Mouse (Mus musculus) hindbrain, embryonic 15.5 days (tissue): ENCODE results near the gene Flrt2. TPM values are rescaled to one million over a fixed set of nuclear protein-coding genes. Genes with fewer than 3 reads are reported as not detected.

ENCODE experiments used
- ATAC-seq: fragments of 200-750 bp; cut with Nextera tagmentation; 2 replicates; pipeline ENCODE4 v1.8.0; 2017; ENCODE audit warnings: low read depth, moderate number of reproducible peaks, moderate TSS enrichment; ENCODE audit not compliant: low FRiP score
- H3K27ac ChIP-seq: fragments of 300-500 bp; sonication (generic); replicated peaks from 2 replicates; pipeline ENCODE4 v1.5.1; 2015; ENCODE audit warnings: mild to moderate bottlenecking, inconsistent platforms
- H3K27me3 ChIP-seq: fragments of 300-500 bp; sonication (generic); 2 replicates; pipeline ENCODE4 v1.6.1; 2015; ENCODE audit warnings: control low read depth, inconsistent platforms
- H3K36me3 ChIP-seq: fragments of 300-500 bp; sonication (generic); 2 replicates; pipeline ENCODE4 v1.6.1; 2015; ENCODE audit warnings: control low read depth, inconsistent platforms
- H3K4me1 ChIP-seq: fragments of 300-500 bp; sonication (generic); replicated peaks from 2 replicates; pipeline ENCODE4 v1.6.1; 2015; ENCODE audit warnings: control low read depth, inconsistent platforms
- H3K4me2 ChIP-seq: fragments of 300-500 bp; sonication (generic); 2 replicates; pipeline ENCODE4 v1.6.1; 2015; ENCODE audit warnings: moderate library complexity, mild to moderate bottlenecking, inconsistent platforms
- H3K4me3 ChIP-seq: fragments of 300-500 bp; sonication (generic); 2 replicates; pipeline ENCODE4 v1.5.1; 2015; ENCODE audit warnings: mild to moderate bottlenecking, inconsistent platforms
- H3K9ac ChIP-seq: fragments of 300-500 bp; sonication (generic); 2 replicates; pipeline ENCODE4 v1.6.1; 2015; ENCODE audit warnings: inconsistent platforms
- H3K9me3 ChIP-seq: fragments of 300-500 bp; sonication (generic); 2 replicates; pipeline ENCODE4 v1.6.1; 2016; ENCODE audit warnings: control low read depth, inconsistent platforms
- WGBS: fragments of 180-500 bp; shearing (Covaris S2); methylation state at CpG from one replicate; pipeline ENCODE4 v1.1.7; 2015; 5-methylcytosine and 5-hydroxymethylcytosine counted together
- polyA plus RNA-seq: library from polyadenylated mRNA; unstranded; fragments of >200 nt; fragmentation: Nextera tagmentation; extraction: Ambion mirVana; gene quantifications from 2 replicates; pipeline ENCODE4 v1.2.1, GENCODE M21; 2015

Gene Flrt2
- polyA plus RNA-seq, 1 experiment from 2014 or later = 26.9 TPM

DNA sequence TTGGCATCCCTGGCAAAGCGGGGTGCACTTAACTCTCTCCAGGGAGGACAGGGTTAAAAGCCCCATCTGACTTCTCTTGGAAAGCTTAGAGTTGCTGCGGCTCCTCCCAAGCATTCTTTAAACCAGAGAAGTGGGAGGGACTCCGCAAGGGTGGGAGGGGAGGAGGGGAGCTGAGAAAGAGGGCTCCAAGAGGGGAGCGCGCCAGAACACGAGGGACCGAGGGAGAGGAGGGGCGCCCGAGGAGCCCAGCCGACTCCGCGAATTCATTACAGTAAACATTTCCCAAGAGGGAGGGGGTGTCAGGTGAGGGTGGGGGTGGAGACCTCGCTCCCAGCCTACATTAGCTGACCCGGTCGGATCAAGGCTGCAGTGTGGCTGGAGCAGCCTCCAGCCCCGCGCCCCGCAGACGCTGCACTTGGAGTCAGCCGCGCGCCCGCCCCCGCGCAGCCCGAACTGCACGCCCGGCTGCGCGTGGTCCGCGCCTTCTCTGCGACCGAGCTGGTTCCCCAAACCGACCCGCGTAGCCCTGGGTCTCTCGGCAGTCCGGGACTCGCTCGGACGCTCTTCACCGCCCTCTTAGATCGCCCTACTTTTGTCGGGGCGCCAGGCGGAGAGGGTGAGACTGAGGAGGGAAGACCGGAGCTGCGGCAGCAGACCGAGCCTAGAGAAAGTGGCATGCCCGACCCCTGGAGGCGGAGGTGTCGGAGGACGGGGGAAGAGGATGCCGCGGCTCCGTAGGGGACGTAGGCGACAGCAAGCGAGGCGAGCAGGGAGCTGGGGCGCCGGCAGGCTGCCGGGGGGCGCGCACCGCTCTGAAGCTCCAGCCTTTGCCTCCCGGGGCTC, 3.2 kb downstream of the Flrt2 start:
- Histone ChIP-seq H3K4me3 (peak overlapping the region; percentile 91), H3K4me2 (peak overlapping the region; percentile 71), H3K27me3 (no peaks in the 10 kb centered on the region), H3K4me1 (peaks cover 26% of the 10 kb centered on the region), H3K9me3 (no peaks in the 10 kb centered on the region), H3K9ac (peak overlapping the region; percentile 75), H3K27ac (peak overlapping the region; percentile 93), H3K36me3 (no peaks in the 10 kb centered on the region)
- ATAC-seq = peak; percentile 91
- under 1% methylated on average over 64 of the region's 68 CpGs for WGBS

DNA sequence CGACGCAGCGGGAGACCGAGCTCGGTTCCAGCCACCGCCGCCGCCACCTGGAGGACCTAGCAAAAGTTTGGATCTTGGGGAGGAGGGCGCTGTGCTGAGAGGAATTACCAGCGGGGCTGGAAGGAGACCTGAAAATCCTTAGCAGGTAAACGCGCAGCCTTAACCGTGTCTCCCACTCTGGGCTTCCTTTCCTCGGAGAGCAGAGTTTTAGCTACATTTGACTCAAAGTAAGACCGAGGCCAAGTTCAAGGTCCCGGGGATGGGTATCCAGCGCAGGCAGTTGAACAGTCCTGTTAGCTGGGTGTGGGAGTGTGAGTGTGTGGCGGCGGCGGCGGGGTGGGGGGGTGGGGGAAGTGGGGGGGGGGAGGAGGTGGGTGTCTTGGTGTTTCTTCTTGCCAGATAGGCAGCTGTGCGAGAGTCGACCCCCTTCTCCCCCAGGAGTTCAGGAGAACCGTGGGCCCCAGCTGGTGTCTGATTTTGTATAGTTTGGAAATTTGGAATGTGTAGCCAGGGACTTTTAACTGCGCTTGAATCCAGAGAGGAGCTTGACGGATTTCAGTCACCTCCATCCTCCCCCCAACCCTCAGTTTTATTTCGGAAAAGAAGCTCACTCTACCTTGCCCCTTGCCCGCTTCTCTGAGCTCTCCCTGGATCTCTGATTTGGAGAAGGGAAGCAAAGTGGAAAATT, 4.0 kb downstream of the Flrt2 start:
- peak overlapping the region; percentile 91 for H3K4me3 ChIP-seq
- H3K27me3 ChIP-seq = no peaks in the 10 kb centered on the region
- H3K4me1 ChIP-seq = peaks cover 24% of the 10 kb centered on the region
- peak overlapping the region; percentile 93 for H3K27ac ChIP-seq
- H3K9me3 ChIP-seq = no peaks in the 10 kb centered on the region
- H3K36me3 ChIP-seq = no peaks in the 10 kb centered on the region
- no peak for ATAC-seq
- peak overlapping the region; percentile 71 for H3K4me2 ChIP-seq
- H3K9ac ChIP-seq = peak overlapping the region; percentile 75
- WGBS = under 1% methylated on average over 23 of the region's 28 CpGs

DNA sequence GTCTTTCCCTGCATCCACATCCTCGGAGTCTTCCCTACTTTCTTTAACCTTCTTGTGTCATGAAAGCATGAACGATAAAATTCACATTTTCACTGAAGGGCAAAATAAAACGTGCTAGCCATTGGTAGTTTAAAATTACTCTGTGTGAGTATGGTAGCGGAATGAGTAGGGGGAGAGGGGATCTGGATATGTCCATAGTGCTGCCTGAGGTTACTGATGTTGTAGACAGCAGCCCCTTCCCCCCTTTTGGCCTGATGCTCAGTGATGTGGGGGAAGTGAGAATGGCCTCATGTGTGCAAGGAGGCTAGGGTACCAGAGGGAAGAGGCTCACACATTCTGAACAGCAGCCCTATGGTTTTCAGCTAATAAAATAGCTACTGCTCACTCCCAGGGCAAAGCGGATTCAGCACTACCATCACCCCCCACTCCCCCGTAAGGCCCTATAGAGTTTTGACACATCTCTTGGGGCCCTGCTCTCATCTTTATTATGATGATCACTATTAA, 4.5 kb downstream of the Flrt2 start:
- Histone ChIP-seq H3K9me3 (no peaks in the 10 kb centered on the region), H3K4me2 (peak overlapping the region; percentile 71), H3K36me3 (no peaks in the 10 kb centered on the region), H3K27ac (peak overlapping the region; percentile 93), H3K4me3 (peak overlapping the region; percentile 91), H3K4me1 (peaks cover 19% of the 10 kb centered on the region), H3K27me3 (no peaks in the 10 kb centered on the region), H3K9ac (peak overlapping the region; percentile 75)
- 5% methylated on average over 6 of the region's 6 CpGs for WGBS
- ATAC-seq = no peak

DNA sequence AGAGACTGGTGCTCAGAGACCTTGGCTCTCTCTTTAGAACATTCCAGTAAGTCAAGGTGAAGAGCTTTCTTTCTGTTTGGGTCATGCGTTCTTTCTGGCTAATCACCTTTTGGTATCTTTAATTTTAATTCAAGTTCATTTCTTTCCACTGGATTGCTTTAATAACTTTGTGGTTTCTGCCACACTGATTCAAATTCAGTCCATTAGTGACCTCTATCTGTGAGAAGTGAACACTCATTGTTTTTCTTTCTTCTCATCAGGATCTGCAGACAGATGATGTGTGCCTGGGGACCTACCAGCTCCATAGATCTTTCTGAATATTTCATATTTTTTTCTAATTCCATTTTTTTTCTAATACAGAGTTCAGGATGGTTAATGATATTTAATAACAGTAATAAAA, 6.5 kb downstream of the Flrt2 start:
- Histone ChIP-seq H3K36me3 (no peaks in the 10 kb centered on the region), H3K27me3 (no peaks in the 10 kb centered on the region), H3K4me1 (peaks cover 17% of the 10 kb centered on the region), H3K4me3 (peak overlapping the region; percentile 91), H3K4me2 (peak overlapping the region; percentile 71), H3K9ac (peak overlapping the region; percentile 75), H3K27ac (peak overlapping the region; percentile 9; the same call in 1 of the 2 replicates), H3K9me3 (no peaks in the 10 kb centered on the region)
- 44% methylated on average over 1 of the region's 1 CpGs for WGBS
- ATAC-seq = no peak

DNA sequence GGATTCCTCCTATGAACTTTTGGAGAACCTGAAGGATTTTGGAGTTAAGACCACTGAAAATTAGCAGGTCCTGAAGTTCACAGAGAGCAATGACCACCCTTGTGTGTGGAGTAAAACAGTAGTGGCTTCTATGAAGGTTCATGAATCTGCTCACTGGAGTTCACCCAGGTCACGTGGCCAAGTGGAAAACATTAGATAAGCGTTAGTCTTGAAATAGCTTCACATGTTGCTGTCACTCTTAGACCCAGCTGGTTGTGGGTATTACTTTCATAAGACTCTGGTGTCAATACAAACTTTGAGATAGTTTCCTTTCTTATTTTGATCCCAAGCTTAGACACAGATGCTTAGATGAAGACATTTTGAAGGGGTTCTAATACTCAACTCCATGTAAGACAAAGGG, 8.7 kb downstream of the Flrt2 start:
- no peaks in the 10 kb centered on the region for H3K27me3 ChIP-seq
- WGBS = 77% methylated on average over 2 of the region's 2 CpGs
- H3K4me3 ChIP-seq = no peak overlapping the region
- no peak overlapping the region for H3K9ac ChIP-seq
- no peak for ATAC-seq
- no peak overlapping the region for H3K27ac ChIP-seq
- peaks cover 14% of the 10 kb centered on the region for H3K4me1 ChIP-seq
- no peak overlapping the region for H3K4me2 ChIP-seq
- H3K36me3 ChIP-seq = no peaks in the 10 kb centered on the region
- H3K9me3 ChIP-seq = no peaks in the 10 kb centered on the region

DNA sequence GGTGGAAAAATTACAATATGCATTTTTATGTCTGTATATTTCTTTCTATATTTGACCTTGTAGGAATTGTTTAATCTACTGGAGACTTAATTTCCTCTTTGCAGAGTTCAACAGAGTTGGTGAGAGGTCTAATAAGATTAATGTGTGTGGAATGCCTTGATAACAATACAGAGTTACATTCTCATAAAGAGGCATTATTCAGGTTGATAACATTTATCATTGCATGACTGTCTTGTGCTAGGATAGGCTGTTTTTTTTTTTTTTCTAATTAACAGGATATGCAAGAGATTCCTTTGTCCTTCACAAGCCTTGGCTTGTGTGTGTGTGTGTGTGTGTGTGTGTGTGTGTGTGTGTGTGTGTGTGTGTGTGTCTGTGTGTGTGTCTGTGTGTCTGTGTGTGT, 9.6 kb downstream of the Flrt2 start:
- Histone ChIP-seq H3K27ac (no peak overlapping the region), H3K4me1 (peaks cover 12% of the 10 kb centered on the region), H3K4me2 (no peak overlapping the region), H3K9me3 (no peaks in the 10 kb centered on the region), H3K9ac (no peak overlapping the region), H3K4me3 (no peak overlapping the region), H3K27me3 (no peaks in the 10 kb centered on the region), H3K36me3 (no peaks in the 10 kb centered on the region; the same call in 1 of the 2 replicates)
- ATAC-seq = no peak

DNA sequence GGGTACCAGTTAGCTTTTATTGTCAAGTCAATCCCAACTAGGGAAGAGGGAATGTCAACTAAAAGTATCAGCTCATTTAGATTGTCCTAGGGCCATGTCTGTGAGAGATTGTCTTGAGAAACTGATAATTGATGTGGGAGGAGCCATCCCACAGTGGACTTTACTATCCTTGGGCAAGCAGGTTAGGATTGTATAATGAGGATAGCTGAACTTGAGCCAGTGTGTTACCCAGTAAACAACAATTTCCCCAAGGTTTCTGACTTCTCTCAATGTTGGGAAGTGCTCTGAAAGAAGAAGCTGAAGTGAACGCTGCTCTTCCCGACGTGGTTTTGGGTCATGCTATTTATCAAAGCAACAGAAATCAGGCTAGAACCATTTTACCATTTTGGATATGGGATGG, 13.0 kb downstream of the Flrt2 start:
- H3K9me3 ChIP-seq = no peaks in the 10 kb centered on the region
- WGBS = 91% methylated on average over 3 of the region's 3 CpGs

DNA sequence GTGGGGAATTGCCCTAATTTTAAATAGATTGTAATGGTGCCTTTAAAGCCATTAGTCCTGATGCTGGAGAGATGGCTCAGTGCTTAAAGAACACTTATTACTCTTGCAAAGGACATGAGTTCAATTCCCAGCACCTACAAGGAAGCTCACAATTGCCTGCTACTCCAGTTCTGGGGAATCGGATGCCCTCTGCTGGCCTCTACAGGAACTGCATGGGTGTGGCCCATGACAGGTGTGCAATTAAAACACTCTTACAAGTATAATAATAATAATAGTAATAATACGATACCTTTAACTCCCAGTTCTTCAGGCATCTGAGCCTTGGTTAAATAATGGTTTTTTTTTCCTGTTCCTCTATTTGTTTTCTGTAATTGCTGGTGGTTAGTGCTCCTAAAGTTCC, 31.2 kb downstream of the Flrt2 start:
- 98% methylated on average over 2 of the region's 2 CpGs for WGBS

More for the DNA sequence above, 13.0 kb downstream of the Flrt2 start:
- no peak for ATAC-seq
- no peak overlapping the region for H3K9ac ChIP-seq
- no peak overlapping the region for H3K4me2 ChIP-seq
- H3K36me3 ChIP-seq = no peaks in the 10 kb centered on the region; the same call in 1 of the 2 replicates
- H3K4me3 ChIP-seq = no peak overlapping the region
- H3K27me3 ChIP-seq = no peaks in the 10 kb centered on the region
- H3K27ac ChIP-seq = no peak overlapping the region
- H3K4me1 ChIP-seq = no peaks in the 10 kb centered on the region

DNA sequence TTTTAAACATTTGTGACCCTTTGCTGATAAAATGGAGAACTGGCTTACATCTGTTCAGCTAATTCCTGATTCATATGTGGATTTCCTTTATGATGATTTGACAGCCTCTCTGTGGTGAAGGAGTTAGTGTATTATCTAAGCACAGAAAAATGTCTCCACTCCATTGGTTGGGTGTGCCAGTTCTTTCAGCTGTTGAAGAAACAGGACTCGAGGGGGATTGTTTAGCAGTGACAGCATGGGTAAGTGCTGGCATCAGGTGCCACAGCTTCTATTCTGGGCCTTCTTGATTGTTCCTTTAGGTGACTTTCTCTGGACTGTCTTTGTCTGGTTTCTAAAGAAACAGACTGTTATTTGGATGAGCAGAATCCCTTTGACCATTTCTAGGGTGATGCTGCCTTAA, 42.0 kb downstream of the Flrt2 start:
- H3K9me3 ChIP-seq = no peaks in the 10 kb centered on the region
- no peaks in the 10 kb centered on the region for H3K27me3 ChIP-seq
- no peak overlapping the region for H3K4me3 ChIP-seq
- H3K4me1 ChIP-seq = peaks cover 19% of the 10 kb centered on the region
- ATAC-seq = no peak
- H3K27ac ChIP-seq = no peak overlapping the region
- no peaks in the 10 kb centered on the region for H3K36me3 ChIP-seq
- 68% methylated on average over 1 of the region's 1 CpGs for WGBS
- H3K4me2 ChIP-seq = no peak overlapping the region
- H3K9ac ChIP-seq = no peak overlapping the region

More for the DNA sequence above, 31.2 kb downstream of the Flrt2 start:
- Histone ChIP-seq H3K27ac (no peak overlapping the region), H3K27me3 (no peaks in the 10 kb centered on the region), H3K4me1 (peaks cover 5% of the 10 kb centered on the region), H3K4me3 (no peak overlapping the region), H3K36me3 (no peaks in the 10 kb centered on the region), H3K9me3 (no peaks in the 10 kb centered on the region), H3K9ac (no peak overlapping the region), H3K4me2 (no peak overlapping the region)
- no peak for ATAC-seq

DNA sequence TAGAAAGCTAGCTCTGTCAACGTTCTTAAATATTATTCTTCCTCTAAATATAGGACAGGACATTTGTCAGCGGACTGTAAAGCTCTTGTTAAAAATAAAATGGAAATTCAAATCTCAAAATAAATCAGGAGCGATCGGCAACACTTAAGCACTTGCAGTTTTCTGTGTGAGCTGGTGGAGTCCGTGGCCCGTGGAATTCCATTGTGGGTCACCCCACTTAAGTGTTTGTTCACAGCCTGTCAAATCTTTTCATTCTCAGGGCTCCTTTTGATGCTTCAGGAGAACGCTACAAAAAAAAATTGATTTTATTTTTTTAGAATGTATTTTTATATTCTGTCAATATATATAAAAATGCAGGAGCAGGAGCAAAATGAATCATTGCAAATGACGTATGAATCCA, 45.5 kb downstream of the Flrt2 start:
- H3K9ac ChIP-seq = no peak overlapping the region
- no peaks in the 10 kb centered on the region for H3K36me3 ChIP-seq
- WGBS = 72% methylated on average over 8 of the region's 8 CpGs
- no peaks in the 10 kb centered on the region for H3K27me3 ChIP-seq
- H3K4me1 ChIP-seq = peaks cover 19% of the 10 kb centered on the region
- ATAC-seq = no peak
- H3K4me3 ChIP-seq = no peak overlapping the region
- no peaks in the 10 kb centered on the region for H3K9me3 ChIP-seq
- no peak overlapping the region for H3K27ac ChIP-seq
- no peak overlapping the region for H3K4me2 ChIP-seq

DNA sequence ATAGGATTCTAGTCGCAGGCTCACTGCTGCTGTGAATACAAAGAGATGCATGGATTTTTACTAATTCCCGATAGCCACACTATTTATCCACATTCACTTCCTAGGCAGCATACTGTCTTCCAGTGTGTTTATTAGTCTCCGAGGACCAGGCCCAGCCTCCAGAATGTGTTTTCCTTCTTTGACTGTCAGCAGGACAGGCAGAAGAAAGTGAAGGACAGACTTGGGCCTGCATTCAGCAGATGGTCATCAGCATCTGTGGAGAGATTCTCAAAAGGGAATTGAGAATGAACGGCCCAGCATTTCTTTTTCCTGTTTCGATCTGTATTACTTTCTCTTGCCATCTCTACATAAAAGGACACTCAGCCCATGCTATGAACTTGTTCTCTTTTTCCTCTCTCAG, 46.0 kb downstream of the Flrt2 start:
- H3K9ac ChIP-seq = no peak overlapping the region
- no peak overlapping the region for H3K4me2 ChIP-seq
- 51% methylated on average over 5 of the region's 5 CpGs for WGBS
- peaks cover 19% of the 10 kb centered on the region for H3K4me1 ChIP-seq
- H3K36me3 ChIP-seq = no peaks in the 10 kb centered on the region
- no peak overlapping the region for H3K27ac ChIP-seq
- H3K27me3 ChIP-seq = no peaks in the 10 kb centered on the region
- H3K9me3 ChIP-seq = no peaks in the 10 kb centered on the region
- H3K4me3 ChIP-seq = no peak overlapping the region
- ATAC-seq = no peak

DNA sequence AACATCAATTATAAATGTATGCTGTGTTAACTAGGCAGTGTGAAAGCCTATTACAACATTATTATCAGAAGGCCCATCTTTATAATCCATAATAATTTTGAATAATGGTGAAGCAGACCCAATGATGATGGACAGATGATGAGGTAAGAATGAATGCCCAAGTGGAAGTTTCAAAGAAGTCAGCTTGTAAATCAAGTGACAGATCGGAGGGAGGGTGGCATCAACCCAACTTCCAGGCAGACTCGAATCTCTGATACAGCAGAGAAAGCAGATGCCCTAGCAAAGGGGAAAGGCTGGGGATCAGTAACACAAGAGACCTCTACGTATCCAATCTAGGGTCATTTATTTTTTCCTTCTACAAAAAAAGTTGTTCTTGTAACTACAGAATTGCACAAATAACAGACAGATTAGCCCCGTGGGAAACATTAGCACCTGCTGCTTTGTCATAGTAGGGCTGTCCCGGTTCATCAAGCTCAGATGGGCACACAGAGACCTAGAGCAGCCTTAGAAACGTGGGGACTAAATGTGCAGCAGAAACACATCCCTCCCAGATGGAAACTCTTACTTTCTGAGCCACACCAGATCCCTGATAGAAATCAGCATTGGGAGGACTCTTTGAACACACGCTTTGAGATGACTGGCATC, 46.6 kb downstream of the Flrt2 start:
- Histone ChIP-seq H3K27ac (no peak overlapping the region), H3K9me3 (no peaks in the 10 kb centered on the region), H3K4me1 (peaks cover 19% of the 10 kb centered on the region), H3K27me3 (no peaks in the 10 kb centered on the region), H3K4me2 (no peak overlapping the region), H3K36me3 (no peaks in the 10 kb centered on the region), H3K4me3 (no peak overlapping the region), H3K9ac (no peak overlapping the region)
- no peak for ATAC-seq
- WGBS = 53% methylated on average over 7 of the region's 7 CpGs
